Mouse (Mus musculus): Measurements from ENCODE around the gene Ebi3. TPM values are rescaled to one million over a fixed set of nuclear protein-coding genes. Genes with fewer than 3 reads are reported as not detected.

Gene Ebi3
- total RNA-seq, 2 experiments from 2014 or later = 2.1 to 3.0 TPM

GRCm38 (mm10) chr17:55996007-55996406 is 43.6 kb downstream of the Ebi3 start:
- DNase-seq (ENCODE audit: low spot score in 2 of 2) = no peak

- DNase-seq (ENCODE audit: low spot score in 2 of 2) = no peak
Measured at GRCm38 (mm10) chr17:55999794-56000499, 47.5 kb downstream of the Ebi3 start.

- no peak for DNase-seq (ENCODE audit: low spot score in 2 of 2)
Measured at GRCm38 (mm10) chr17:56003000-56003399, 50.6 kb downstream of the Ebi3 start.

- no peak for DNase-seq (ENCODE audit: low spot score in 2 of 2)
Measured at GRCm38 (mm10) chr17:56005415-56006061, 53.1 kb downstream of the Ebi3 start, which contains the start of the genes Stap2 and Mpnd. Stap2 (minus strand) TSS chr17:56005584. Mpnd (plus strand) TSS chr17:56005711.

Other genes starting within 250 kb of the Ebi3 start
- 10 to 100 TPM; 12.7 to 14.0 TPM for gene Pot1b, start 240.0 kb upstream of the Ebi3 start, total RNA-seq (2021)
- gene Adgre4, start 202.7 kb upstream of the Ebi3 start, total RNA-seq (2021) = 1 to 10 TPM; 1.4 TPM
- gene Zfp119a, start 73.7 kb upstream of the Ebi3 start, total RNA-seq (2021) = 10 to 100 TPM; 11.7 to 13.1 TPM
- 10 to 100 TPM; 10.1 to 11.3 TPM for gene Zfp959, start 60.5 kb upstream of the Ebi3 start, total RNA-seq (2021)
- gene Zfp119b, start 3.1 kb upstream of the Ebi3 start, total RNA-seq (2021) = 1 to 10 TPM; 7.2 to 8.0 TPM
- gene Yju2, start 6.5 kb downstream of the Ebi3 start, total RNA-seq (2021) = 10 to 100 TPM; 22.7 to 26.9 TPM
- 10 to 100 TPM in 1 of 2 experiments, 1 to 10 TPM in 1; 7.3 to 16.9 TPM for gene Shd, start 17.8 kb downstream of the Ebi3 start, total RNA-seq (2021)
- gene Fsd1, start 33.9 kb downstream of the Ebi3 start, total RNA-seq (2021) = 1 to 10 TPM; 4.1 to 9.2 TPM
- gene Stap2, start 52.9 kb downstream of the Ebi3 start, total RNA-seq (2021) = 1 to 10 TPM; 9.3 to 9.4 TPM
- 10 to 100 TPM; 91.6 to 91.9 TPM for gene Mpnd, start 53.1 kb downstream of the Ebi3 start, total RNA-seq (2021)
- 10 to 100 TPM; 66.3 to 67.4 TPM for gene Sh3gl1, start 84.0 kb downstream of the Ebi3 start, total RNA-seq (2021)
- 10 to 100 TPM; 15.6 to 16.2 TPM for gene Chaf1a, start 87.8 kb downstream of the Ebi3 start, total RNA-seq (2021)
- gene Ubxn6, start 122.4 kb downstream of the Ebi3 start, total RNA-seq (2021) = 10 to 100 TPM; 74.6 to 76.8 TPM
- gene Hdgfl2, start 127.0 kb downstream of the Ebi3 start, total RNA-seq (2021) = 10 to 100 TPM; 73.1 to 85.1 TPM
- gene Plin4, start 157.2 kb downstream of the Ebi3 start, total RNA-seq (2021) = 10 to 100 TPM; 29.9 to 37.0 TPM
- 10 to 100 TPM; 23.1 to 30.6 TPM for gene Plin5, start 165.0 kb downstream of the Ebi3 start, total RNA-seq (2021)
- 10 to 100 TPM in 1 of 2 experiments, 1 to 10 TPM in 1; 5.5 to 10.1 TPM for gene Lrg1, start 169.4 kb downstream of the Ebi3 start, total RNA-seq (2021)
- gene Sema6b, start 187.7 kb downstream of the Ebi3 start, total RNA-seq (2021) = 10 to 100 TPM in 1 of 2 experiments, 1 to 10 TPM in 1; 9.6 to 12.2 TPM
- 1 to 10 TPM; 8.0 to 9.2 TPM for gene Tnfaip8l1, start 209.8 kb downstream of the Ebi3 start, total RNA-seq (2021)
- gene Mydgf, start 231.3 kb downstream of the Ebi3 start, total RNA-seq (2021) = 10 to 100 TPM; 65.9 to 66.3 TPM

Data from adrenal gland, postnatal 4 days (tissue).